Mouse (Mus musculus): ENCODE results near the gene Arl15. TPM values are rescaled to one million over a fixed set of nuclear protein-coding genes. Genes with fewer than 3 reads are reported as not detected.

The Arl15 gene
- polyA plus RNA-seq, 1 experiment from 2014 or later, result 10.8 TPM

- WGBS, result 91% methylated on average over 4 of the region's 4 CpGs
- TF ChIP-seq CTCF (IDR thresholded peaks at IDR 0.05; ENCODE audit: low read depth), result no peak
- Histone ChIP-seq H3K9ac (ENCODE audit: low read depth, low read length) (no peak overlapping the region), H3K27ac (no peak overlapping the region), H3K27me3 (ENCODE audit: insufficient read depth, low read length) (no peaks in the 10 kb centered on the region), H3K9me3 (replicated peaks; ENCODE audit: low read length) (no peaks in the 10 kb centered on the region), H3K36me3 (ENCODE audit: insufficient read depth, low read length) (no peaks in the 10 kb centered on the region), H3K4me3 (replicated peaks; ENCODE audit: low read depth, low read length) (no peak overlapping the region), H3K4me1 (replicated peaks; ENCODE audit: insufficient read depth, low read length) (no peaks in the 10 kb centered on the region), H3K4me2 (ENCODE audit: low read length) (no peak overlapping the region)
- ATAC-seq (replicated peaks; ENCODE audit: low FRiP score, low read depth), result no peak
- no peak for DNase-seq (ENCODE audit: low spot score)
These were observed 284.5 kb downstream of the Arl15 start for GRCm38 (mm10) chr13:114078851-114079250.

DNA sequence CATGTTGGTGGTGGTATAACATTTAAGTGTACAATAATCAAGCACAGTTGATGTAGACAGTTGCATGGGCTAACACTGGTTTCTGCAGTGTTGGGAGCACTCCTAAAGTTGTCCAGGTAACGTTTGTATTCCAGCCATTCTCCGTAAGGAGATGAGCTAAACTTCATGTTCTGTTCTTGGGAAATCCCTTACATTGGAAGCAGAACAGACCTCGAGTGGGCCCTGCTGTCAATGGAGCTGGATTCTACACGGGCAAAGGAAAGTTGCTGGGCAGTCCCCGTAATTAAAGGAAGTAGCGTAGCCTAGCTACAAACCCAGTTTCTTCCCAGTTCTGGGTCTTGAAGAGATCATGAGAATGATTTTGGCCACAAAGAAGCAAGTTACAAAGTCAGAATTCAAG, 285.4 kb downstream of the Arl15 start:
- WGBS, result 93% methylated on average over 6 of the region's 6 CpGs
- no peaks in the 10 kb centered on the region for H3K27me3 ChIP-seq (ENCODE audit: insufficient read depth, low read length)

DNA sequence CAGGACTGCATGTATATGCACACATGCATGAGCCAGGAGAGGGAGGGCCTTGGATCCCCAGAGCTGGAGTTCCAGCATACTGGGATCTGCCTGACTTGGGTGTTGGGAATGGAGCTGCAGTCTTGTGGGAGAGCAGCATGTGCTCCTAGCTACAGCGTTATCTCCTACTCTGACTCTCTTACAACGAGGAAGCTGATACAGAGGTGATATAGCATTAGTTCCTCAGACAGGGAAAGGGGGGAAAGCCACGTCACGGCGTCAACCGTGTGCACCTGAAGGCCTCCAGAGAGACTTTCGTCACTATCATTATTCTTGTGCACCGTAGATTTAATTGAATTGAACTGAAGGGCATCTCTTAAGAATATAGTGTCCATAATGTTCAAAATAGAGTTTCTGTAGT, 286.2 kb downstream of the Arl15 start:
- no peak overlapping the region for H3K9ac ChIP-seq (ENCODE audit: low read depth, low read length)
- TF ChIP-seq CTCF (IDR thresholded peaks at IDR 0.05; ENCODE audit: low read depth), result no peak
- no peaks in the 10 kb centered on the region for H3K9me3 ChIP-seq (replicated peaks; ENCODE audit: low read length)
- H3K4me3 ChIP-seq (replicated peaks; ENCODE audit: low read depth, low read length), result no peak overlapping the region
- H3K27ac ChIP-seq, result no peak overlapping the region
- 93% methylated on average over 8 of the region's 8 CpGs for WGBS
- no peaks in the 10 kb centered on the region for H3K36me3 ChIP-seq (ENCODE audit: insufficient read depth, low read length)
- H3K4me2 ChIP-seq (ENCODE audit: low read length), result no peak overlapping the region
- ATAC-seq (replicated peaks; ENCODE audit: low FRiP score, low read depth), result no peak
- no peaks in the 10 kb centered on the region for H3K27me3 ChIP-seq (ENCODE audit: insufficient read depth, low read length)
- no peak for DNase-seq (ENCODE audit: low spot score)
- H3K4me1 ChIP-seq (replicated peaks; ENCODE audit: insufficient read depth, low read length), result no peaks in the 10 kb centered on the region

More for the DNA sequence above, 285.4 kb downstream of the Arl15 start:
- Histone ChIP-seq H3K4me2 (ENCODE audit: low read length) (no peak overlapping the region), H3K27ac (no peak overlapping the region), H3K36me3 (ENCODE audit: insufficient read depth, low read length) (no peaks in the 10 kb centered on the region), H3K4me3 (replicated peaks; ENCODE audit: low read depth, low read length) (no peak overlapping the region), H3K9me3 (replicated peaks; ENCODE audit: low read length) (no peaks in the 10 kb centered on the region), H3K4me1 (replicated peaks; ENCODE audit: insufficient read depth, low read length) (no peaks in the 10 kb centered on the region), H3K9ac (ENCODE audit: low read depth, low read length) (no peak overlapping the region)
- no peak for ATAC-seq (replicated peaks; ENCODE audit: low FRiP score, low read depth)
- no peak for DNase-seq (ENCODE audit: low spot score)
- TF ChIP-seq CTCF (IDR thresholded peaks at IDR 0.05; ENCODE audit: low read depth), result no peak

- no peak for ATAC-seq (replicated peaks; ENCODE audit: low FRiP score, low read depth)
- Histone ChIP-seq H3K27ac (no peak overlapping the region), H3K9me3 (replicated peaks; ENCODE audit: low read length) (no peaks in the 10 kb centered on the region), H3K9ac (ENCODE audit: low read depth, low read length) (no peak overlapping the region), H3K4me3 (replicated peaks; ENCODE audit: low read depth, low read length) (no peak overlapping the region), H3K4me2 (ENCODE audit: low read length) (no peak overlapping the region), H3K4me1 (replicated peaks; ENCODE audit: insufficient read depth, low read length) (no peaks in the 10 kb centered on the region), H3K36me3 (ENCODE audit: insufficient read depth, low read length) (no peaks in the 10 kb centered on the region), H3K27me3 (ENCODE audit: insufficient read depth, low read length) (no peaks in the 10 kb centered on the region)
- no peak for DNase-seq (ENCODE audit: low spot score)
- WGBS, result 74% methylated on average over 3 of the region's 3 CpGs
- no peak for TF ChIP-seq CTCF (IDR thresholded peaks at IDR 0.05; ENCODE audit: low read depth)
These were observed 289.3 kb downstream of the Arl15 start for GRCm38 (mm10) chr13:114083570-114084138.

GRCm38 (mm10) chr13:114085442-114085841, 291.1 kb downstream of the Arl15 start:
- no peaks in the 10 kb centered on the region for H3K27me3 ChIP-seq (ENCODE audit: insufficient read depth, low read length)
- H3K9me3 ChIP-seq (replicated peaks; ENCODE audit: low read length), result no peaks in the 10 kb centered on the region
- 68% methylated on average over 8 of the region's 8 CpGs for WGBS
- H3K4me1 ChIP-seq (replicated peaks; ENCODE audit: insufficient read depth, low read length), result no peaks in the 10 kb centered on the region
- H3K36me3 ChIP-seq (ENCODE audit: insufficient read depth, low read length), result no peaks in the 10 kb centered on the region
- H3K4me3 ChIP-seq (replicated peaks; ENCODE audit: low read depth, low read length), result no peak overlapping the region
- no peak for ATAC-seq (replicated peaks; ENCODE audit: low FRiP score, low read depth)
- H3K9ac ChIP-seq (ENCODE audit: low read depth, low read length), result no peak overlapping the region
- H3K27ac ChIP-seq, result no peak overlapping the region
- TF ChIP-seq CTCF (IDR thresholded peaks at IDR 0.05; ENCODE audit: low read depth), result no peak
- no peak overlapping the region for H3K4me2 ChIP-seq (ENCODE audit: low read length)
- DNase-seq (ENCODE audit: low spot score), result no peak

DNA sequence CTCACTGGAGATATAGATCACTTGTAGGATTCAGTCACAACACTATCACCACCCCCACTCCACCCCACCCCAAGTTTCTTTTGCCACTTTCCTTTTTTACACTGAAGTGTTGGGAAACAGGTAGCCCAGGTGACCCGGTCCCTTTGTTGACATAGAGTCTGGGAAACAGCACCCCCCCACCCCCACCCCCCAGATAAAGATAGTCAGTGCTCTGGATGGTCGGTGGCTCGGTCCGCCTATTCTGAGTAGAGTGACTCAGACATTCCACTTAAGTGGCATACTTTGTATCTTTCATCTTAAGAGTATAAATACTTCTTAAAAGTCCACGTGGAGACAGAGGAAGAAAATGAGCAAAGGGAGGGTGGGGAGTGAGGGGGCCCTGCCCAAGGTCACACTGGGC, 292.0 kb downstream of the Arl15 start:
- Histone ChIP-seq H3K9ac (ENCODE audit: low read depth, low read length) (no peak overlapping the region), H3K4me1 (replicated peaks; ENCODE audit: insufficient read depth, low read length) (no peaks in the 10 kb centered on the region), H3K9me3 (replicated peaks; ENCODE audit: low read length) (no peaks in the 10 kb centered on the region), H3K36me3 (ENCODE audit: insufficient read depth, low read length) (no peaks in the 10 kb centered on the region), H3K27ac (no peak overlapping the region), H3K4me2 (ENCODE audit: low read length) (no peak overlapping the region), H3K4me3 (replicated peaks; ENCODE audit: low read depth, low read length) (no peak overlapping the region), H3K27me3 (ENCODE audit: insufficient read depth, low read length) (no peaks in the 10 kb centered on the region)
- ATAC-seq (replicated peaks; ENCODE audit: low FRiP score, low read depth), result no peak
- TF ChIP-seq CTCF (IDR thresholded peaks at IDR 0.05; ENCODE audit: low read depth), result no peak
- DNase-seq (ENCODE audit: low spot score), result no peak
- 59% methylated on average over 5 of the region's 5 CpGs for WGBS

GRCm38 (mm10) chr13:114086801-114087200, 292.5 kb downstream of the Arl15 start:
- Histone ChIP-seq H3K9me3 (replicated peaks; ENCODE audit: low read length) (no peaks in the 10 kb centered on the region), H3K4me1 (replicated peaks; ENCODE audit: insufficient read depth, low read length) (no peaks in the 10 kb centered on the region), H3K4me2 (ENCODE audit: low read length) (no peak overlapping the region), H3K36me3 (ENCODE audit: insufficient read depth, low read length) (no peaks in the 10 kb centered on the region), H3K9ac (ENCODE audit: low read depth, low read length) (no peak overlapping the region), H3K27ac (no peak overlapping the region), H3K27me3 (ENCODE audit: insufficient read depth, low read length) (no peaks in the 10 kb centered on the region), H3K4me3 (replicated peaks; ENCODE audit: low read depth, low read length) (no peak overlapping the region)
- DNase-seq (ENCODE audit: low spot score) (no peak), ATAC-seq (replicated peaks; ENCODE audit: low FRiP score, low read depth) (no peak)
- 78% methylated on average over 5 of the region's 5 CpGs for WGBS
- TF ChIP-seq CTCF (IDR thresholded peaks at IDR 0.05; ENCODE audit: low read depth), result no peak

Data from kidney, postnatal 0 days (tissue).